Mouse (Mus musculus) heart, adult 8-10 months (tissue): ENCODE results near the gene Slc25a5. TPM values are rescaled to one million over a fixed set of nuclear protein-coding genes. Genes with fewer than 3 reads are reported as not detected.
"Not testable (repeated sequence)": the region's sequence is repeated elsewhere in the genome, so short reads cannot be mapped to it uniquely, and the experiment has no call there.

Experiments
- DNase-seq: peaks from one replicate; pipeline ENCODE4 v3.0.0; 2022; ENCODE audit warnings: low spot score
- total RNA-seq, 4 experiments: library from RNA; stranded (reverse); gene quantifications; 2 replicates each; pipeline ENCODE4 v1.2.4; 2022

Gene Slc25a5
- 100 to 1,000 TPM; 320 to 424 (median 359) TPM for total RNA-seq

DNA sequence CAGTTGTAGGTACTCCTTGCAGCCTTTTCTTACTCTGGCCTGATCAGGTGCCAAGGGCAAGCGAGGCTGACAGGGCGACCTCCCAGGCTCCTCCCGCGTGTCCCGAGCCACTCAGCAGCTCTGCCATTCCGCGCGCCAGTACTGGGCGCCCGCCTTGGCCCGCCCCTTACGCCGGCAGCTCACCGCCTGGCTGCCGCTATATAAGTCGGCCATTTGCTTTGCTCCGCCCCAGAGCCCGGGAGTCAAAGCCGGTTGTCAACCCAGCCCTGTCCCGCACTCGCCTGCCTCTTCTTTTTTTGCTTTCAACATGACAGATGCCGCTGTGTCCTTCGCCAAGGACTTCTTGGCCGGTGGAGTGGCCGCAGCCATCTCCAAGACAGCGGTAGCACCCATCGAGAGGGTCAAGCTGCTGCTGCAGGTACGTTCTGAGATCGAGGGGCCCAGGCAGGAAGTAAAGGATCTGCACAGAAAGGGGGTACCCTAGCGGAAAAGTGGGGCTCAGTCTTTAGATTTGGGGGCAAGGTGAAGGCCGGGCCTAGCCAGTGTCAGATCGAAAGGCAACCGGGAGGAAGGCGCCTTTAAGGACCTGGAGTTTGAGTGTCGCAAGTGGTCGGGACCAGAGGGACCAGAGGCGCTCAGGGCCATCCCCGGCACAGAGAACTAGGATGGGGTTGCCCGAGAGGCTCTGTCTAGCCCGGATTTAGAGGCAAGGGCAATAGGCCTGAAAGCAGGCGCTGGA is at the start of gene Slc25a5:
Gene Slc25a5, plus strand, starts transcription at position 228 of the 739 bp plus-strand sequence.
- peak; percentile 78 for DNase-seq

GRCm38 (mm10) chrX:36746789-36747188 is 48.7 kb upstream of the Slc25a5 start:
- DNase-seq, result no peak

- no peak for DNase-seq
Observed at GRCm38 (mm10) chrX:36748573-36748972, 46.9 kb upstream of the Slc25a5 start.

- DNase-seq, result no peak
Observed at GRCm38 (mm10) chrX:36749281-36749785, 46.1 kb upstream of the Slc25a5 start.

GRCm38 (mm10) chrX:36750591-36750990 is 44.9 kb upstream of the Slc25a5 start:
- no peak for DNase-seq

- no peak for DNase-seq
Observed at GRCm38 (mm10) chrX:36752586-36752985, 42.9 kb upstream of the Slc25a5 start.

DNA sequence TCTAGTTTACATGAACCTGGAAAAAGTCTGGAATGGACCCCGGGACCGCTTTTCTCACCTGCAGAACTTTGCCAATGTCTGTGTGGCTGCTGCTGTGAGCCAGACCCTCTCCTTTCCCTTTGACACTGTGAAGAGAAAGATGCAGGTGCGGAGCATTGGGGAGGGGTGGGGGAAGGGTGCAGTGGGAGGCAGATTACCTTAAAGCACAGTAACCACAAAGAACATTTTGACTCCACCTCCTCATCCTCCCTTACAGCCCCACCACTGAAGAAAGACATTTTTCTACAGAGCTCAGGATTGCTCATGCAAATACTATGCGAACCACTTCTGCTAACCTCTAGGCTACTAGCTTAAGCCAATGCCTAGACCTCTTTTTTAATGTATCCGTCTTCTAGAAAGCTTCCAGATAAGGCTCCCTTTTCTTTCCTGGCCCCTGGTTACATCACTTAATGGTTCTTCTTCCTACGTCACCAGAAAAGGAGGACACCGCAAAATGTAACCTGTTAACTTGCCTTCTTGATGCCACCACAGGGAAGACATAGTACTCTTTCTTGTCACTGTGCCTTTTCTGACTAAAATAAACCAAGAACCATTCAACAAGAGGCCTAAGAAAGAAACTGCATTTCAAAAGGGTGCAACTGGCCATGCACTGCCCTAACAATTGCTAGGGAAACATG is 37.5 kb upstream of the Slc25a5 start:
- no peak for DNase-seq

DNA sequence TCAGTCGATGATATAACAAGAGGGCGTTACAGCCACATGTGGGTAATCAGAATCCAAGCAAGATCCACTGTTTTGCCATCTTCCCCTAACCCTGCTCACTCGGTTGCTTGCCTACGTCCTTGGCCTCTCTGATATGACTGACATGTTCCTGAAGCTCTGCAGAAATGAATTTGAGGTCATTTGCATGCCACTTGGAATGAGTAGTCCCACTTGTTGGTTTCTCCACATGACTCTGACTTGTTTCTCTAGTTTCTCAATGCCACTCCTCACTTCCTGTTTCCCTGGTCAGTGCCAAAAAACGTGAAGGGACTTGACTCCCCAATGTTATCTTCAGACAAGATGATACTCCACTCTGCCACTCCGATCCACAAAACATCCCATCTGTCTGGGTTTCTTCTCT is 36.9 kb upstream of the Slc25a5 start:
- DNase-seq, result no peak

- DNase-seq, result peak; percentile 48
Observed at GRCm38 (mm10) chrX:36760946-36761635, 34.4 kb upstream of the Slc25a5 start.

- no peak for DNase-seq
Observed at GRCm38 (mm10) chrX:36762289-36762688, 33.2 kb upstream of the Slc25a5 start.

GRCm38 (mm10) chrX:36762894-36763293 is 32.6 kb upstream of the Slc25a5 start:
- DNase-seq, result no peak

- DNase-seq, result no peak
Observed at GRCm38 (mm10) chrX:36763298-36763933, 32.0 kb upstream of the Slc25a5 start.

DNA sequence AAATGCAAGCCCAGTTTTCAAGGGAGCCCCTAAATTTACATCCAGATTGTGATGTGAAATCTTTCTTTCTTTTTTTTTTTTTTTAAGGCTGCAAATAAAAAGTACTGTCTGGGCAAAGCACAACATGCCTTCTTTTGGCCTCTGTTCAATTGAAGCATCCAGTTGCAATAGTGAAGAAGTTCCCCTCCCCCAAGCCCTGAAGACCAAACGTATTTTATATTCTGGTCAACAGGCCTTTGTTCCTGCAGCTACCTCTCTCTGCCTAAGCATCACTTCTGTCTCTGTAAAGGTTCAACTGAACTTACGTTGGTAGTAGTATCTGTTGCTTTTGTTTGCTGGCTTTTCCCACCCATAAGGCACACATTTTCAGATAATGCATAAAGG is 31.5 kb upstream of the Slc25a5 start:
- DNase-seq, result no peak

DNA sequence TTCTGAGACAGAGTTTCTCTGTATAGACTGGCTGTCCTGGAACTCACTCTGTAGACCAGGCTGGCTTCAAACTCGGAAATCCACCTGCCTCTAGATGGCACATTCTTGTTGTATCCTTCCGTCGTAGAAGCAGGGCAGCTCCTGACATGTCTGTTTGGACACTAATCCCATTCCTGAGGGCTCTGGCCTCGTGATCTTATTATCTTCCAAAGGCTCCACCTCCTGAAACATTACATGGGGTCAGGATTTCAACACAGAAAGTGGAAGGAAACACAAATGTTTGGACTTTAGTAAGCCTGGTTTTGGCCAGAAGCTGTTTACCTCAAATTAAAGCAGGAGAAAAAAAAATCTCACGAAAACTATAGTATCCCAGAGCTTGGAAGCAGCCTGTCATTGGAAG is 28.1 kb upstream of the Slc25a5 start:
- no peak for DNase-seq

DNA sequence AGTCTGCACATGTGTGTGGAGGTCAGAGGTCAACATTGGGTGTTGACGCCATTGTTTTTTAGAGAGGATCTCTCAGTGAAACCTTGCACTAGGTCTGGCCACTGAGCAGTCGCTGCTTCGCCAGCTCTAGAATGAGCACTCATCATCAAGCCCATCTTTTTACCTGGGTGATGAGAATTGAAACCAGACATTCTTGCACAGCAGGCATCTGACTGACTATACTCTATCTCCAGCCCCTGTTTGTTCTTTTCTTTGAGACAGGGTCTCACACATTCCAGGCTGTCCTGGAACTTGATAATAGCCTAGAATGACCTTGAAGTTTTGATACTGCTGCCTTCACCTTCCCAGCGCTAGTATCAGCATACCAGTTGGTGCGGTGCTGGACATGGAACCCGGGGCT is 22.9 kb upstream of the Slc25a5 start:
- DNase-seq, result no peak

DNA sequence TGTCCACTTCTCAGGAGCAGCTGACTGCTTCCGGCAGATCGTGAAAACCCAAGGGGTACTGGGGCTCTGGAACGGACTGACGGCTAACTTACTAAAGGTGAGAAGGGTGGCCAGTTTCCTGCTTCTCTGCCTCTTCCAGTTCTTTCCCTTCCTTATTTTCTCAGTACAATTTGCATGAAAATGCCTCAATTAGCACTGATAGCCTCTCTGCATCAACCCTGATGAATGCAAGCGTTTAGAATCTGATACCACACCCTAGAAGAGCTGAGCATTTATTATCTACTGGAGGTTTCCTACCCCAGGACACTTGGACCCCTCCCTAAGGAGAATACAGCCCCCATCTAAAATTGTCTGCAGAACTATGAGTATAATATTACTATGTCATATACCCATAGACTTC is 19.9 kb upstream of the Slc25a5 start:
- DNase-seq, result no peak

GRCm38 (mm10) chrX:36777694-36778093 is 17.8 kb upstream of the Slc25a5 start:
- no peak for DNase-seq

- no peak for DNase-seq
Observed at GRCm38 (mm10) chrX:36789360-36789759, 6.1 kb upstream of the Slc25a5 start.

DNA sequence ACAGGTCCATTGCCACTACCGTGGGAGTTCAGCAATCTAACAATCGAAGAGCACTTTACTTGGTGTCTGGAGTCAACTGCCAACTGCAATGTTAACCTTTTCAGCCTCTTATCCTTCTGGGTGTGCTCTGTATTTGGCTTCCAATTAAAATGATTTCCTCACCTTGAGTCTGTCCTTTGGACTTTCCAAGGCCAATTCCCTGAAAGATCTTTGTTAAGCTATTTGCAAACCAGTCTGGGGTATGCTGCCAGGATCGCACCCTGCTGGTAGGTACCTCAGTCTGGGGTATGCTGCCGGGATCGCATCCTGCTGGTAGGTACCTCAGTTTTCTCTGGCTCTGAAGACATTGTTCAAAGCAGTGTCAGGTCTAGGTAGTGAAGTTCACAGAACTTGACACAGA is 880 bp upstream of the Slc25a5 start:
- DNase-seq, result no peak

DNA sequence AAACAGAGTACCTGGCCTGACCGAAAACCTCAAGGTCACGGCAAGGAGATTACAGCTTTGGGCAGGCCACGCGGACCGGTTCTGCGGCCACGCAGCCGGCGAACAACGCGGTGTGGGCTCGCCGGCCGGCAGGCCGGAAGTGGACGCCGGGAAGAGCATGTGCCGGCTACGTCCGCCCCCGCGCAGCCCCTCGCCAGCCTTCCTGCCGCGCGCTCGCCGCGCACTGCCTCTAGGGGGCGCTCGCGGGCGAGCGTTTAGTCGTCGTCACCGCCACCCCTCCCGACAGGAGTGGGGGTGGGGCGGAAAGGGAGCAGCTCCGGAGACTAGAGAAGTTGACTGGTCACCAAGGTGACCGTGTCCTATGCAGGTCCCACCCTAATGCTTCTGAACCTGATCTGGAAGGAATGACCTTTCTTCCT is 721 bp downstream of the Slc25a5 start:
- peak; percentile 65 for DNase-seq

- DNase-seq, result not testable (repeated sequence)
Observed at GRCm38 (mm10) chrX:36796734-36797133, 1.3 kb downstream of the Slc25a5 start.
